Mouse (Mus musculus) lung, postnatal 0 days (tissue): ENCODE measurements around the gene Mfap2.

Experiments used
- CTCF ChIP-seq: IDR thresholded peaks from 2 replicates; pipeline ENCODE4 v1.5.1; 2016; ENCODE audit warnings: antibody characterized with exemption, mild to moderate bottlenecking
- EP300 ChIP-seq: IDR thresholded peaks from 2 replicates; pipeline ENCODE4 v1.6.1; 2016; ENCODE audit warnings: antibody characterized with exemption, mild to moderate bottlenecking, control low read depth

- TF ChIP-seq CTCF = no peak
- TF ChIP-seq EP300 = no peak
These were observed 38.7 kb downstream of the Mfap2 start for GRCm38 (mm10) chr4:141048810-141049475.
